Mouse (Mus musculus) cerebellum, adult 18-20 months (tissue): ENCODE results near the gene A930018P22Rik.
"Not testable (repeated sequence)": the region's sequence is repeated elsewhere in the genome, so short reads cannot be mapped to it uniquely, and the experiment has no call there.

Experiments
- DNase-seq, 2 experiments: peaks; one replicate each; pipeline ENCODE4 v3.0.0; 2021

Gene A930018P22Rik

DNA sequence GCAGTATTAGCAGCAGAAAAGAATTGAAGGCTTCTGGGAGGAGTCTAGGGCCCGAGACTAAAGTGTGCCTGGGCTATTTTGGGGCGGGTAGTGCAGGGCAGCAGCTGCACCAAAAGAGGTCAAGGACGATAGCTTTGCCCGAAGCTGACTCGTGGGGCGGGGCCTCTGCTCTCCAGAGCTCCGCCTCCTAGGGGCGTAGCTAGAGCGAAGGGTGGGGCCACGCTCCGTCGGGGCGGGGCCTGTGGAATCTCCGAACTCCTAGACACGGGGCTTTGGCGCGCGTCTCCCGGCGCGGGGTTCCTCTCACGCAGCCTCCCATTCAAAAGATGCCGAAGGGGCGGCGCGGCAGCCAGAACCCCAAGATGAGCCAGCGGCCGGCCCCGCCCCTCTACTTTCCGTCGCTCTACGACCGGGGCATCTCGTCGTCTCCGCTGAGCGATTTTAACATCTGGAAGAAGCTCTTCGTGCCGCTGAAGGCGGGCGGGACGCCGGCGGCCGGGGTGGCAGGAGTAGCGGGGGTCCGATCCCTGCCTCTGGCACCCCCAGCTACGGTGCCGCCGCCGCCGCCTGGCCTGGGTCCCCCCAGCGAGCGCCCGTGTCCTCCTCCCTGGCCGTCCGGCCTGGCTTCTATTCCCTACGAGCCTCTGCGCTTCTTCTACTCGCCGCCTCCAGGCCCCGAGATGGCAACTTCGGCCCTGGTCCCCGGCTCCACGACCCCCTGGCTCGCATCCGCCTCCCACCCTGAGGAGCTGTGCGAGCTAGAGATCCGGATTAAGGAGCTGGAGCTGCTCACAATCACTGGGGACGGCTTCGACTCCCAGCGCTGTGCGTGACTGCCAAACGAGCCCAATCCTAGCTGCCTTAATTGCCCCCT, at the start of gene A930018P22Rik:
Gene A930018P22Rik (plus strand): TSS at position 265 of the 874 bp plus-strand sequence.
- peak; percentile 90 to 92 for DNase-seq

DNA sequence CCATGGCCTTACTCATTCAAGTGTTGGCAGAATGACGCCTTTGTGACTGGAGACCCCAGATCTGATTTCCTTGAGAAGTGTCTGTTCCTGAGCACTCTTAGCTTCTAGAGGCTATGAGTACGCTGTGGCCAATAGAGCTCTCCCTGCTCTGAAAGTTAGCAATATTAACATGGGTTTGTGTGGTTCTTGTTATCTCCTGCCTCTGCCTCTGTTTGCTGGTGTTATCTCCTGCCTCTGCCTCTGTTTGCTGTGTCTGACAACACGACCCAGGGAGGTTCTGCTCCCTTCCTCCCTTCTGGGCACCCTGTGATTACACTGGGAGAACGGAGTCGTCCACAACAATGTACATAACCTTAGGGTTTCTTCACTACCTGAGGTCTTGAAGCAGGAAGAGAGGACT, 44.3 kb upstream of the A930018P22Rik start:
- DNase-seq, result not testable (repeated sequence)

DNA sequence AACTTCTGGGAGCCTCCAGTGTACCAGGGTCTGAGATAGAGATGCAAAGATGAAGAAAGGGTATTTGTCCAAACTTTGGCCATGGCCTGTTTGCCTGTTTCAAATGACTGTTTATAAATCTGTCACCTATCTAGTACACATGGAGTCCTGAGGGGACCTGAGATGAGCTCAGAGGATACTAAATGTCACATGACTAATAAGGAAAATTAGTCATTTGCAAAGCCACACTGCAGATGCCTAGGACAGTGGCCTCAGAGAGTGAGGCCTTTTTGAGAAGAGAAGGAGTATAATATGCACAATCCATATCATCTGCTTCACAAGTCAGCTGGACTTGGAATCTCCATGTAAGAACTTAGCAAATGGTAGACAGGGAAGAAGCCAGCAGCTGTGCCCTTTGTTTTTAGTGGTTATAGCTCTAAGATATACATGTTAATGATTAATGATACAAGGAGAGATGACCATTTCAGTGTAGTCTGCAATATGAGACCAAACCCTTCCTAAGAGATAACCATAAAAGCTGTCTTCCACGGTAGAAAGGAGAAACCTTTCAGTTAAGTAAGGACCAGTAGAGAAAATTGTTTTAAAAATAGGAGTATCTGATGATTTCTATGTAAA, 41.0 kb upstream of the A930018P22Rik start:
- not testable (repeated sequence) for DNase-seq

DNA sequence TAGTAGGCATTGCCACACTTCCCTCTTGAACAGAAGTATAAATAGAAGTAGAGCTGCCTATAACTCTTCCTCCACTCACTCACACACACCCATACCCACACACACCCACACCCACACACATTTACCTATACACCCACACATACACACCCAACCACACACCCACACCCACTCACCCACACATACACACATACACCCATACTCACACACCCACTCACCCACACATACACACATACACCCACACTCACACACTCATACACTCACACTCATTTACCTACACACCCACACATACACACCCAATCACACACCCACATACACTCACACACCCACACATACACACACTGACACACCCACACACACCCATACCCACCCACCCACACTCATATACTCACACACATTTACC, 40.1 kb upstream of the A930018P22Rik start:
- DNase-seq, result no peak

DNA sequence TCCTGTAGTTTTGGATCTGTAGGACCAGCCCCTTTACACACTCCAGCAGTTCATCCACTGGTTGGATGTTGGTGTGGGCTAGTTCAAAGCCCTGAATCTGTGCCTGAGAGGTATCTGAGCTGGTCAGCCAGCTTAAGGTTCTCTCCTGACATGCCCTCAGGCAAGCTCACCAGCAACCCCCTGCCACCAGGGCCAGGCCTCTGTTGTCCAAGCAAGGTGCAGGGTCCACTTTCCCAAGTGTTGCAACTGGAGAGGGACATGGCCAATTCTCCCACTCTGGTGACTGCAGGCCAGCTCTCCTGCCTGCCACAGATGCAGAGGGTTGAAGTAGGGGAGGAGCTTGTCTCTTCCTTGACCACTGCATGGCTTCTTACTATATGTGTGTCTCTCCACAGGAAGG, 38.5 kb upstream of the A930018P22Rik start:
- DNase-seq, result not testable (repeated sequence)

DNA sequence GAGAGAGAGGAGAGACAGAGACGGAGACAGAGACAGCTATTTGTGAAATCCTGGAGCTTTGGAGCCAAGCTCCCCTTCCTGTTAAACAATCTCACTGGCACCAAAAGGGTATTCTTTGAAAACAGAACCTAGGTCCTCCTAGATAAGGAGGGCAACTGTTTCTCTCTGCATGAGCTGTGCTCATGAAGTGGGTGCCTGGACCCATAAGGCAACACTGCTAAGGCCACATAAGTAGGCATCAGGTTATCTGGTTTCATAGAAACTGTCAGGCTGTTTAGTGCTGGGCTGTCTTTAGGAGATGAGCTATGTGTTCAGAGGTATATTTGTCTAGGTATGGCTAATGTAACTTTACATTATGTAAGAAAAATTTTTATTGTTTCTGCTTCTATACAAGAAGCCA, 35.0 kb upstream of the A930018P22Rik start:
- DNase-seq, result not testable (repeated sequence)

DNA sequence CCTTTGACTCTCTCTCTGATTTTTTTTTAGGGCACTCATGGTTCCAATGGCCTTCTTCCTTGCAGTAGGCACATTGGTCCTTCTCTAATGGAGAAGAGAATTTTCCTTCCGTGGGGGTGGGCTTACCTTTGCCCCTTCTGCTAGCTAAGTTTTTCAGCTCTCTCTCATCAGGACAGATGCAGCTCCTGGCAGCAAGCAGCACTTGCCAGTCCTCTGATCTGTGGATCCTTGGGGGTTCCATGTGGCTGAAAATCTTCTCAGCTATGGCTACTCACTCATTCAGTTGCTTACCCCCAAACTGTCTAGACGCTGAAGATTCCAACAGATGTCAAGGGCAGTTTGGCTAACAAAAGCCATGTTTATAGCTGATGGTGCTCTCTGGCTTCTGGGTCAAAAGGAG, 29.3 kb upstream of the A930018P22Rik start:
- DNase-seq, result no peak

DNA sequence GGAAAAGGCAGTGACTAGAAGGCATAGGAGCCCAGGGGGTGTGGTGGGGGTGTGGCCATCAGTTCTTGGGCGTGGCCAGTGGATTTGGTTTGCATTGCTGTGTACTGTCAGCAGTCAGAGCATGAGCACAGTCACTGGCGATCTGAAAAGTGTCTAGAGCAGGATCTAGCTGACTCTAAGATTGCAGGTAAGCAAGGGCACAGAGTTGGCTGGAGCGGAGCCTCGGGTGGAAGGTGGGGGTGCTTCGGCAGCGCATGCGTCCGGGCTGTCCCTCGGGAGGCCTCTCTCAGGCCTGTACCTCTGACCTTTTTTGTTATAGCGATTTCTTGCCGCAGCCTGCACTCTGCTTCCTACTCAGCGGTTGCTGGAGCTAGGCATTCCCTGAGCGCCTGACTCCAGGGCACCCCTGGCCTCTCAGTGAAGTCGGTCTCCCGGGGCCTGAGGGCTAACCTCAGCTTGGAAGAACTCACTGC, 26.8 kb upstream of the A930018P22Rik start, which contains the start of gene Cd59a:
Gene Cd59a (plus strand): TSS at position 61 of the 473 bp plus-strand sequence.
- DNase-seq, result peak; percentile 76 to 81

DNA sequence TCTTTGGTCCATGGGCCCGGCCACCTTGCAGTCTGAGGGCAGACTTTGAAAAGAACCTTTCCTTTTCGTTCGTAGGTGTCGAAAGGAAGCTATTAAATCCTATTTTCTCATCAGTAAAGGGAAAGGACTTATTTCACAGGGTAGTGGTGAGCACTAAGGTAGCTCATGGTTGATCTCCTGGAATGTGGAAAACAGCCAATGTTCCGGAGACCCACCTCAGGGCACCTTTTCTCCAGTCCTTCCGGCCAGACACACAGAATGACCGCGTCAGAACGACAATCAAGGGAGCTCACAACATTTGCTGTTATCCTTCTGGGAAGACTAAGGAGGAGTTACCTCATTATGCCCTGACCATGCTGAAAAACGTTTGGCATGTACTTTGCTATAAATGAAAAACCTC, 26.3 kb upstream of the A930018P22Rik start:
- no peak for DNase-seq

DNA sequence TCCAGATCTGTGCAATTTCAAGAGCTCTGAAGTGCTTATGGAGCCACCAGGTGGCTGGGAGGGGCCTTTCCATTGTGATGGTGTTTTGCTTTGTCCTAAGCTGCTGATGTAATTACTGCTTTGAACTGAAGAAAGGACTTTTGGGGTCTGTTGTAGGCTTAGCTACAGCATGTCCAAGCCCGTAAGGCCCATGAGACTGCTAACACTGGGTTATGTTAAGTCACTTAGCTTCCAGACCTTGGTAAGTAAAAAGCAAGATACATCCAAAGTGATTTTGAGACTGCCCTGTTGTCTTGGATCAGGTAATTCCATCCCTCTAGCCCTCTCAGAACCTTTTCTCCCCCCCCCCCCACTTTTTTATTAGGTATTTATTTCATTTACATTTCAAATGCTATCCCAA, 25.8 kb upstream of the A930018P22Rik start:
- not testable (repeated sequence) for DNase-seq

DNA sequence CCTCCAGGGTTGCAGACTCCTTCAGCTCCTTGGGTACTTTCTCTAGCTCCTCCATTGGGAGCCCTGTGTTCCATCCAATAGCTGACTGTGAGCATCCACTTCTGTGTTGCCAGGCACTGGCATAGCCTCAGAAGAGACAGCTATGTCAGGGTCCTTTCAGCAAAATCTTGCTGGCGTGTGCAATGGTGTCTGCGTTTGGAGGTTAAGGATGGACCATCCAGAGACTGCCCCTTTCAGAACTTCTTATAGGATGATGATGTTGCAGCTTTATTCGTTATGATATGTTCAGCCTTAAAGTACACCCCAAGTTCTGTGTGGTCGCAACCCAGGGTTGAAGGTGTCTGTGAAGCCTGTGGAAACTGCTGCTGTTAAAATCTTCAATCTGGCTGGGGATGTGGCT, 25.2 kb upstream of the A930018P22Rik start:
- DNase-seq, result not testable (repeated sequence)

DNA sequence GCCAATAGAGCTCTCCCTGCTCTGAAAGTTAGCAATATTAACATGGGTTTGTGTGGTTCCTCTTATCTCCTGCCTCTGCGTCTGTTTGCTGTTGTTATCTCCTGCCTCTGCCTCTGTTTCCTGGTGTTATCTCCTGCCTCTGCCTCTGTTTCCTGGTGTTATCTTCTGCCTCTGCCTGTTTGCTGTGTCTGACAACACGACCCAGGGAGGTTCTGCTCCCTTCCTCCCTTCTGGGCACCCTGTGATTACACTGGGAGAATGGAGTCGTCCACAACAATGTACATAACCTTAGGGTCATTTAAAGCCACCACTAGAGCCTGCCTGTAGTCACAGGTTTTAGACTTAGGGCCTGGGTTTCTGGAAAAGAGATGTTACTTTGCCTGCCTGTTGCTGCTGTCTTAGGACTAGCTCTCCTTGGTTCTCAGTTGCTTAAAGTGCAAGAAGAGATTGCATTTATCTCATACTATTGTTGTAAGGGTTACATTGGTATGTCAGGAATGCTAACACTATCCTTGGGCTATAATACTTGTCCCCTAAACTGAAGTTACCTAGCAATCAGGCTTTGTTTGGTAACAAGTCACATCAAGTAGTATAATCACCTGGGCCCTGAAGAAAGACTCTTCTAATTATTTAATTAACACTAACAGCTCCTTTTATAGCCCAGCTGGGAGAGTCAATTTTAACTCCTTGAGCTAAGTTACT, 23.9 kb upstream of the A930018P22Rik start:
- no peak for DNase-seq

DNA sequence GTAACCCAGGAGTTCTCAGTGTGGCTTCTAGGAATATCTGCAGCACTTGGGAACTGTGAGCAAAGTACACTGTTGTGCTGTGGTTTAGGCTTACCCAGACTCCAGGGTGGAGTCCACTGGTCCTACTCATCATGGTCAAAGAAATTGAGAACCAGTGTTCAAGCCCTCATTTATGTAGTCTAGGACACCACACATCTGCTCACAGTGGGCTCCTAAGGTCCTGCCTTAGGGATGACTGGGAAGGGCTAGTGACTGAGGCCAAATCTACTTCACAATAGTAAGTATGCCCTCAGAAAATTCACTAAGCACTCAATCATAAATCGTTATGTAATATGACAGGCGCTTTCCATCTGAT, 23.4 kb upstream of the A930018P22Rik start:
- DNase-seq, result no peak

DNA sequence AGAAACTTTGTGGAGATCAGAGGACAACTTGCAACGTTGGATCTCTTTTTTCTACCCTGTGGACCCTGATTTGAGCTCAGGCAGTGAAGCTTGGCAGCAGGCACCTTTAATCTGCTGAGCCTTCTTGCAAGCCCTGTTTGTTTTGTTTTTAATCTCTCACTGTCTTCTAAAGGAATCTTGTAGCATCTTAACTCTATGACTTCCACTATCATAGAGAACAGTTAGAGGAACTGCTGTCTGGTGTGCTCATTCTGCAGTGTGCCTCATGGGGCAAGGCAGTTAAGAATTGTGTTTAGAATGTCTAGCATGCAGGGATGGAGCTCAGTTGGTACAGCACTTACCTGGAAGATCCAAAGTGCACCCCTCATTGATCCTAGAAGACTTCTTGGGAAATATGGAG, 22.6 kb upstream of the A930018P22Rik start:
- no peak for DNase-seq

DNA sequence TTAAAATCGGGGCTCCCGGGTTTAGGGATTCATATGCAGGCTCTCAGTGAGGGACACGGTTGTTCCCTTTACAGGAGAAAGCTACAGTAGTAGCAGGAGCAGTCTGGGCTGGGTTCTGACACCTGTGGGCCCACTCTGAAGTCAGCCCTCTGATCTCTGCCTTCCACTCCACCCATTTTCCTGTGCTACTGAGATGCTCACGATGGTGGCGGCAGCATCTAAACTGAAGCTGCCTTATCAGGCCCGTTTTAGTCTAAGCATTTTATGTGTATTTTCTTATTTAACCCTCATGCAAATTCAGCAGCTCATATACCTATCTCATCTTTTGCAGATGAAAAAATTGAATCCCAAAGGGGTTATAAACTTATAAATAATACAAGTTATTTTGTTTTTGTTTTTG, 17.8 kb upstream of the A930018P22Rik start:
- no peak for DNase-seq

DNA sequence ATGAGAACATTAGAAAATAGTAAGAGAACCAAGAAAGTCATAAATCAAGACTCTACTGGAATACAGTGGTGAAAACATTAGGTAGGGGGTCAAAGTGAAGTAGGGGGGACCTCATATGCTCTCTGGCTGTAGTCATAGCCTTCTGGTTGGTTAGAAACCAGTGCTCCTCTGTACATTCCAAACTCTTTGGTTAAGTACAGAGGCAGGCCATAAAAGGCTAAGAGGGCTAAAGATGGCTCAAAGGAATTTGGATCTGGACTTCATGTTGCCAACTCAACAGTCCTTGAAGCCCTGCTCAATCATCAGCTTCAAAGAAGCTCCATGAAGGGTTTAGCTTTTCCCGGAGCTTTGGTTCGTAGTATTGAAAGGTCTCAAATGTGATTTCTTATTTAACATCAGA, 13.5 kb upstream of the A930018P22Rik start:
- DNase-seq, result not testable (repeated sequence)

DNA sequence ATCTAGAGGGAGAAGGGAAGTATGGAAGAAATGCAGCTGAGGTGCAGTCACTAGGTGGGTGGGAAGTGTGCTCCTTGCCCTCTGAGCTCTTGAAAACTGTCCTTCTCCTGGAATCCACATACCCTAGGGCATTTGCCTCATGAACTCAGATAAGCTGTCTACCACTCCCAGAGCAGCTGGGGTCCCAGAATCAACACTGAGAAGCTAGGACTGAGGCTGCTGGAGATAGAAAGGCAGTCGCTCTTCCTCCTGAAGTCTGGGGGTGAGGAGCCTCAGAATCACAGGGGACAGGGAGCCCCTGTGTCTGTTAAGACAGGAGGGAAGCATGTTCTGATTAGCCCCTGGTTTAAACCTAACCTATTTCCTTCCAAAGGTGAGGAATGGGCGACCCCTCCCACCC, 13.0 kb upstream of the A930018P22Rik start:
- DNase-seq, result no peak

DNA sequence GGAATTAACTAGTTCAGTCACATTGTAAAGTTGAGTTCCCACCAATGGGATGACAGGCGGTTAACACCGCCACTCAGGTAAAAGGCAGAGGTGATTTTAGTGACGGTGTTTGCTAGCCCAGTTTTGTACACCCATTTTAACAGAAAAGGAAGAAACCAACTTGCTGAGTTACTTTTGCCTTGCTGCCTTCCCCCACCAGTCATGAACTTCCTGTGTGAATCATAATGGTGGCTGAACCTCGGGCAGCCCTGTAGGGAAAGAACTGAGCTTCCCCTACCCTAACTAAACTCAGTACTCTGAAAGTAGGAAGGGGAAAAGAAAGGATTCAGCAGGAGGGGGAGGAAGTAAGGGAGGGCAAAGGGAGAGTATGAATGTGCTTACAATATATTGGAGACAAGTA, 12.5 kb upstream of the A930018P22Rik start:
- DNase-seq, result no peak

DNA sequence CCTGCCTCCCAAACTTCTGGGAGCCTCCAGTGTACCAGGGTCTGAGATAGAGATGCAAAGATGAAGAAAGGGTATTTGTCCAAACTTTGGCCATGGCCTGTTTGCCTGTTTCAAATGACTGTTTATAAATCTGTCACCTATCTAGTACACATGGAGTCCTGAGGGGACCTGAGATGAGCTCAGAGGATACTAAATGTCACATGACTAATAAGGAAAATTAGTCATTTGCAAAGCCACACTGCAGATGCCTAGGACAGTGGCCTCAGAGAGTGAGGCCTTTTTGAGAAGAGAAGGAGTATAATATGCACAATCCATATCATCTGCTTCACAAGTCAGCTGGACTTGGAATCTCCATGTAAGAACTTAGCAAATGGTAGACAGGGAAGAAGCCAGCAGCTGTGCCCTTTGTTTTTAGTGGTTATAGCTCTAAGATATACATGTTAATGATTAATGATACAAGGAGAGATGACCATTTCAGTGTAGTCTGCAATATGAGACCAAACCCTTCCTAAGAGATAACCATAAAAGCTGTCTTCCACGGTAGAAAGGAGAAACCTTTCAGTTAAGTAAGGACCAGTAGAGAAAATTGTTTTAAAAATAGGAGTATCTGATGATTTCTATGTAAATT, 11.3 kb upstream of the A930018P22Rik start:
- not testable (repeated sequence) for DNase-seq

DNA sequence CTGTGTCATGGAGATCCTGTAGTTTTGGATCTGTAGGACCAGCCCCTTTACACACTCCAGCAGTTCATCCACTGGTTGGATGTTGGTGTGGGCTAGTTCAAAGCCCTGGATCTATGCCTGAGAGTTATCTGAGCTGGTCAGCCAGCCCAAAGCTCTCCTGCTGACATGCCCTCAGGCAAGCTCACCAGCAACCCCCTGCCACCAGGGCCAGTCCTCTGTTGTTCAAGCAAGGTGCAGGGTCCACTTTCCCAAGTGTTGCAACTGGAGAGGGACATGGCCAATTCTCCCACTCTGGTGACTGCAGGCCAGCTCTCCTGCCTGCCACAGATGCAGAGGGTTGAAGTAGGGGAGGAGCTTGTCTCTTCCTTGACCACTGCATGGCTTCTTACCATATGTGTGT, 9.0 kb upstream of the A930018P22Rik start:
- not testable (repeated sequence) for DNase-seq

DNA sequence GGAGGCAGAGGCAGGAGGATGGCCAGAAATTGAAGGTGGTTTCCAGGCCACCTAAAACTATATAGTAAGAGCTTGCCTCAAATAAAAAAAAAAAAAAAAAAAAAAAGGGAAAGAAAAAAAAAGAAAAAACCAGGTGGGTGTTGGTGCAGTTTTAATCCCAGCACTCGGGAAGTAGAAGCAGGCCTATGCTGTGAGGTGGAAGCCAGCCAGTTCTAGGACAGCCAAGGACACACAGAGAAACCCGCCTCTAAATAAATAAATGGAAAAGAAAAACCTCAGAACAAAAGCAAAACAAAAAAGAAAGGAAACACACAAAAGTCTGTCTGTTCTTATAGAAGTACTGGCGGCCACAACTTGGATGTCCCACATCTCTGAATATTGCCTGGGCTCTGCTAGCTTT, 7.7 kb upstream of the A930018P22Rik start:
- DNase-seq, result no peak

DNA sequence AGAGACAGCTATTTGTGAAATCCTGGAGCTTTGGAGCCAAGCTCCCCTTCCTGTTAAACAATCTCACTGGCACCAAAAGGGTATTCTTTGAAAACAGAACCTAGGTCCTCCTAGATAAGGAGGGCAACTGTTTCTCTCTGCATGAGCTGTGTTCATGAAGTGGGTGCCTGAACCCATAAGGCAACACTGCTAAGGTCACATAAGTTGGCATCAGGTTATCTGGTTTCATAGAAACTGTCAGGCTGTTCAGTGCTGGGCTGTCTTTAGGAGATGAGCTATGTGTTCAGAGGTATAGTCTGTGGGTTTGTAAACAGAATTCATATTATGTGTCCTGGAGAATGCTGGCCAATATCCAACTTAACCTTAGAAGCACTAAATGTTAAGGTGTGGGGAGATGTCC, 5.4 kb upstream of the A930018P22Rik start:
- not testable (repeated sequence) for DNase-seq

DNA sequence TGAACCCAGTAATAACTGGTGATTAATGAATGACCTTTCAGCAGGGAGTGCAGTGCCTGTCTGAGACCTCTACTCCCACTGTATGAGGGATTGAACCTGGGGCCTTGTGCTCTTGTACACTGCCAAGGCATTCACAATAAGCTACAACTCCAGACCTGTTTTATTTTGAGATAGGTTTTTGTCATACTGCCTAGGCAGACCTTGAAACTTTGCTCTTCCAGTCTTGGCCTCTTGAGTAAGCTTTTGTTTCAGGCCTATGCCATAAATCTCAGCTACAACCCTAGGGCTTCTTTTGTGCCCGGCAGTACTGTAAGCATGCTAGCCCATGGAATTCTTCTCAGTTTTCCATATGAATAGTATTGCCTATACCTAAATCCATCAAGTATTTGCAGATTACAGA, 3.5 kb upstream of the A930018P22Rik start:
- DNase-seq, result no peak
